Mouse (Mus musculus): ENCODE data around the gene Lrrc25.
A peak's percentile ranks its signal among the peaks of the same experiment; 100 is the strongest.

Gene Lrrc25

DNA sequence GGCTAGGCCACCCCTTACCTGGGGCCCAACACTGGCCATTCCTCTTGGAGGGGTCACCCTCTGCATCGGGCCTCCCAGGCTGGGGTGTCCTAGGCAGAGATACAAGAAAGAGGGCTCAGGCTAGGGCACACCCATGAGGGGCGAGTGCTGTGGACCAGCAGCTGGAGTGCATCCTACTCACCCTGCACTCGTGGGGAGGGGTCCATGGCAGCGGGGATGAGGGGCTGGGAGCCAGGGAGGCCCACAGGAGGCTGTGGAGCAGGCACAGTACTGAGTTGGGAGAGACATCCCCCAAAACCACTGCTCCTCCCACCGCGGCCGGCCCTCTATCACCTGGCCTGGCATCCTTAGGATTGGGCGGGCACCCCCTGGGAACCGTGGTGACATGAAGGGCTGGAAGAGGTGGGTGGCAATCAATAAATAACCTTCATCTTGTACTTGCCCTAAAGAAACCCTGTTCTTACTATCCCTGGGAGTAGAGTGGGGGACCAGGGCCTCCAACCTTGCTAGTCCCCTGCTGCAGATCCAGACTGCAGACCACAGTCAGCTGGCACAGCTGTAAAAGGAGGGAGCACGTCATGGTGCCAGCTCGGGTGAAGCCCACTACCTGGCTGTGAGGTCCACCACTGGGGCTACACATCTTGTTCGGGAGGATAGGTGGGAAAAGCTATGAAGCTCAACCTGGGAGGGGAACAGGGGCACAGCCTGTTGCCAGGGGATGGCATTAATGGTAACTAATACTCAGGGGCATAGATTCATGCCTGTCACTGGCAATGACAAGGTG, 16.3 kb upstream of the Lrrc25 start:
- DNase-seq (ENCODE audit: low read depth), result no peak

DNA sequence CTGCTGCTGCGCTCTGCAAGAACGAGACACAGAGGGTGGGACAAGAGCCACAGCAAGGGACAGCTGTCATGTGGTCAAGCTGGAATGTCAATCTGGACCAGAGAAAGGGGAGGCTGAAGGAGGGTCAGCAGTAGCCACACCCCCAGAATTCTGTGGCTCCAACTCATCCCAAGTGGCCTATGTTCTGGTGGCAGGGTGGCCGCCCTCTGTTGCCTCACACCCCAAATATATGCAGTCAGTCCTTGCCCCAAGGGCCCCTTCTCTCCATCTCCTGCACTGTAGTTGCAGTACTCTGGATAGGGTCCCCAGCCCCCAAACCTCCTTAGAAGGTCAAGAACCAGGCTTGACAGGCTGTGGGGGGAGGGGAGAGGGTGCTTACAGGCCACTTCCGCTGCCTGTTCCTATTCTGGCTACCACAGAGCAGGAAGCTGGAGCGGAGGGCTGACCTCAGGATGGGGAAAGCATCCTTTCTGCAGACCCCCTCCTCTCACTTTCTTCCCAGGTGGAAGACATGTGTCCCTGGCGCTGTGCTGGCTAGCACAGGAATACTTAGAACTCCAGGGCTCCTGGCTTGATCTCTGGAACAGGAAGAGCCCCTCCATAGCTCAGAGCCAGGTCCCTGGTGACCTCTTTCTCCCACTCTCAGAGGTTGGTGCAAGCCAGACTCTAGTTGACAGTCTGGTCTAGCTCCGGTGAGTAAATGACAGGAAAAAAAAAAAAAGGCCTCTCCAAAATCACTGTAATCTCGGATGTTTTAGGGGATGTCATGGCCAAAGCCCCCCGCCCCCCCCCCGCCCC, 15.3 kb upstream of the Lrrc25 start:
- DNase-seq (ENCODE audit: low read depth), result no peak

DNA sequence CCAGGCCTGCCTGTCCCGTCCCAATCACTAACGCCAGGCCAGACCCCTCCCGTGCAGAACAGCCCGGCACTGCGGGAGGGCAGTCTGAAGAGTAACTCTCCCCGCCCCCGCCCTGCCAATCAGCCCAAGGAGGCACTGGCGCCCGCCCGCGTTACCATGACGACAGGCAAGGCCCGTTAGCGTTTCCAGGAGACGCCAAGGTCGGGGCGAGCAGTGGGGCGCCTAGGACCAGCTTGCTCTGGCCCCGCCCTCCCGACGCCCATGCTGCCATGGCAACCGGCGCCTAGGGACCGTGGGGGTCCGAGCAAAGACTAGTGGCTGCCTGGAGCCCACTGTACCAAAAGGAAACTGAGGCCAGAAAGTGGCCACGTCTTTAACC, 14.7 kb upstream of the Lrrc25 start:
- DNase-seq (ENCODE audit: low read depth), result no peak

DNA sequence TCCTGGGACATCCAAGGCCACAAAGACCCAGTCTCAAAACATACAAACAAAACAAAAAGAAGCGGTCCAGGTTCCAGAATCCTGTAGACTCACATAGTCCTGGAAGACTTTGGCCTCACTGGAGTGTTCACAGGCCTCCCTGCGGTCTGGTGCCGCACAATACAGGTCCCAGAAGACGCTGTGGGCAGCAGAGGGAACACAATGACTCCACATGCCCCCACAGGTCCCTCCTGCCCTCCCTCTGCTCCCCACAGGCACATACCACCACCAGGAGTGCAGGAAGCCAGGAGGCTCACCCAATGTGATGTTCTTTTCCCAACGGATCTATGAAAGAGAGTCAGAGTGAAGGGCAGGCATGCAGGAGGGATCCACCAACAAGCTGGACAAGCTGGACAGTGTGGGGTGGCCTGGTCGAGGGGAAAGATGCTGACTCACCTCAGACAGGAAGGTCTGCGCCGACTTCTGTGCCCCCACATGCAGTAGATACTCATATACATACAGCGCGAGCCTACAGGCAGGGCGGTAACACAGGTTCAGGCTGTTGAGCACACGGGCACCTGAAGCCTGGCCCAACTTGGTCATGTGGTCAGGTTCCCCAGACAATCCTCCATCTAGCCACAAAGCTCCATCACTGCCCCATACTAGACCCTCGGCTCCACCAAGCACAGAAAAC, 13.7 kb upstream of the Lrrc25 start:
- DNase-seq (ENCODE audit: low read depth), result no peak

DNA sequence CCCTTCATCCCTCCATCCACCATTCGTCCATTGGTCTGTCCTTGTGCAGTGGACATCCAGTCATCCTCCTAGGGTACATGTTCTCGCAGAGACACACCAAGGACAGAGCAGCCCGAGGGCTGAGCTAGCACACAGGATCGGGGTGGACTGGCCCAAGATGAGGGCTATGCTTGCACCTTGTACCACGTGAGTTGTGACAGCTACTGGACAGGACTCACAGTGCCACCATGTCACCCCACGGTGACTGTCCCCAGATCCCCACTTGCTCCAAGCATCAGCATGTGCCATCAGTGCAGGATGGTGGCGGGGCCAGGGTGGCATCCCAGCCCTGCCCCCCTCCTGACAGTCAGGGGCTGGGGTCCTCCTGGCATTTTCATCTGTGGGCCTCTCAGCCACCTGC, 11.4 kb upstream of the Lrrc25 start:
- DNase-seq (ENCODE audit: low read depth), result no peak

DNA sequence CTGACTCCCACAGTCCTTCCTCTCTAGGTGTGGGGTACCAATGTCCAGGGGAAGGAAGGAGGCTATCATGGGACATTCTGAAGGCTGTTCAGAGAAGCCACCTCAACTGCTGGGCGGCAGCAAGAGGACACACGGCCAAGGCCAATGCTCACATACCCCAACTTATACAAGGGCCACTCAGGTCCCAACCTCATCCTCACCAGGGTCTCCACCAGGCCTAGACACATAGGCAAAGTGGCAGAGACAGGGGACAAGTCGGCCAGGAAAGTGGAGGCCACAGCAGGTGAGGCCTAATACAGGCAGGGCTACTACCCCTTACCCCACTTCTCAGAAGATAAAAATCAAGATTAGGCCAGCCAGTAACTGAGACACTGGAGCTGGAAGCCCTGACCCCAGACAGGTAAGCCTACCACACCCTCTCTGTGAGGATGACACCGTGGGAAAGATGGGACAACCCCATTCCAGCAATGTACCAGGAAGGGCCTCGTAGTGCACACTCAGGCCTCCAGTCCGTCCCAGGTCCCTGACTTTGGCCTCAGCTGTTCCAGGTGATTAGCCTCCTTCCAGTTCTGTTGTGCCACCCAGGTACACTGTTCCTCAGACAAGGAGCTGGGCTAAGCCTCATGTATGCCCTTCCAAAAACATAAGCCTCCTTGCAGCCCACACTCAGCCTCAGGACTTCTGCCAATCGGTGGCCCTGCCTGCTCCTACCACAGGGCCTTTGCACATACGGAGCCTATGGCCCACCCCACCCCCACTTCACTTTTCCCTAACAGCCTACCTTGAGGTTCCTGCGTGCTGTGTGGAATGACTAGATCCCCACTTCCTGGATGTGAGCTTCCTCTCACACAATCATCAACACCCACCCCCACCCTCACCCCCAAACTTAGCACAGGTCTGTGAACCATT, 9.8 kb upstream of the Lrrc25 start:
- DNase-seq (ENCODE audit: low read depth), result no peak

DNA sequence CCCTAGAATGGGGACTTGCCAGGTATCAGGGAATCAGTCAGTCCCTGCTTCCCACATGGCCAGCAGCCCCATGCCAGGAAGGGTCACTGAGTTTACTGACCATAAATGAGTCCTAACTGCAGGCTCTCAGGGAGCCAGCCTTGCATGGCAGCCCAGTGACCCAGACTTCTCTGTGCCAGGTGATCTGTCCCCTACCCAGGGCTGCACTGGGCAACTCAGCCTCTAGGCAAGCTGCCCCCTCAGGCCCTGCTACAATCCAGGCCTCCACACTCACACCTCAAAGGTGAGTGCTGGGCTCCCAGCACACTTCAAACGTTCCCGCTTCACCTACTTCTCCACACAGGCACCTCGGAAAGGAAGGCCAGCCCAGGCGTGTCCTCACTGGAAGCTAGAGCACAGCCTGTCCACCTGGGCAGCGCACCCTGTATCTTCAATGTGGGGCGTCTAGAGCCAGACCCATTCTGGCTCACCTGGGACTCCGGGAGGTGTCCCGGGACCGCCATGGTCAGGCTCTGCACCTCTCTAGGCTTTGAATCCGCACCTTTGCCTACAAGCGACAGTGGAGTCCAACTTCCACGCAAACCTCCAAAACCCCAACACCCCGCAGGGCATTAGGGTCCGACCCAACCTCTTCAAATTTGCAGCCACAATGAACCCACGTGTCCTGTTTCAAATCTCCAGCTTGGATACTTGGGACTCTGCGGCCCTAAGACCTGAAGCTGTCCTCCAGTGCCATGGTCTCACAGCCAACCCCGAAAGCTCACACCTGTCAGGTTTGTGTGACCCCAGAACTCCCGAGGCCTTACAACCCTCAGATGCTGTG, 9.0 kb upstream of the Lrrc25 start:
- no peak for DNase-seq (ENCODE audit: low read depth)

DNA sequence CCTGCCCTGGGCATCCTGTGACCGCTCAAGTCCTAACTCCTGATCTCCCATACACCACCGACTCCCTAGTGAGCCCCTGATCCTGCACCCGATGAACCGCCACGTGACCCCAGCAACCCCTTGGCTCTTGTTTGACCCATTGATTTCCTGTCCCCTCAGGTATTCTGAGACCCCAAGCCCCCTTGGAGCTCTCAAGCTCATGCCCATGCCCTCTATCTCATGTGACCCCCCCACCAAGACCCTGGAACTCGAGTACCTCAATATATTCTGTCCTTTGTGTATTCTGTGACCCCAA, 8.4 kb upstream of the Lrrc25 start:
- no peak for DNase-seq (ENCODE audit: low read depth)

DNA sequence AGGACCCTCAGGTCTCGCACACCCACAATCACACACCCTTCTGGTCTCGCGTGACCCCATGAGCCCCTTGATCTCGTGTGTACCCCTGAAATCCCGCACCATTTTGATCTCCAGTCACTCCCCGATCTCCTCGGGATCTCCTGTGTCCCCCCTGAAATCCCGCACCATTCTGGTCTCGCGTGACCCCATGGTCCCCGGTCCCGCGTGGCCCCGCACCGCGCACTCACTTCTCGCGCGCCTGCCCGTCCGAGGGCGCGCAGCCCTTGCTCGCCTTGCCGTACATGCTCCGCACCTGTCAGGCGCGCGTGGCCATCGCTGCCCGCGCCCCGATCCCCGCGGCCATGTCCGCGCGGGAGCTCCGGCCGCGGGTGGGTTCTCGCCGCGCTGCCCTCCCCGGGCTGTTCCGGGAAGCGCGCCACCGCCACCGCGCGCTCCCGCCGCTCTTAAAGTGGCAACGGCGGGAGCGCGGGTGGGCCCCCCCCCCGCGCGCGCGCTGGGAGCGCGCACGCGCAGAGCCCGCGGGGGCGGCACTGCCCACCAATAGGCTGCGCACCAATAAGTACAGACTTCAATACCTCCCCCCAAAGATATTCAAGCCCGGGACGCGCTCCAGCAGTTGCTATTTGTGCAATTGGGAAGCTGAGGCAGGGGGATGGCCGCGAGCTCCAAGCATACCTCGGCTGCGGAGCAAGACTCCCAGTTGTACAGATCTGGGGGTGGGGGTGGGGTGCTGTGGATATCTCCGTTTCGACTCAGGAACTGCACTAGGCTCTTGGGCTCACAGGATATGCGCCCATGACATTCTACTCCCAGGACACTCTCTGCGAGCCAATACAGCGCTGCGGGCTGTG, 7.8 kb upstream of the Lrrc25 start:
- no peak for DNase-seq (ENCODE audit: low read depth)

DNA sequence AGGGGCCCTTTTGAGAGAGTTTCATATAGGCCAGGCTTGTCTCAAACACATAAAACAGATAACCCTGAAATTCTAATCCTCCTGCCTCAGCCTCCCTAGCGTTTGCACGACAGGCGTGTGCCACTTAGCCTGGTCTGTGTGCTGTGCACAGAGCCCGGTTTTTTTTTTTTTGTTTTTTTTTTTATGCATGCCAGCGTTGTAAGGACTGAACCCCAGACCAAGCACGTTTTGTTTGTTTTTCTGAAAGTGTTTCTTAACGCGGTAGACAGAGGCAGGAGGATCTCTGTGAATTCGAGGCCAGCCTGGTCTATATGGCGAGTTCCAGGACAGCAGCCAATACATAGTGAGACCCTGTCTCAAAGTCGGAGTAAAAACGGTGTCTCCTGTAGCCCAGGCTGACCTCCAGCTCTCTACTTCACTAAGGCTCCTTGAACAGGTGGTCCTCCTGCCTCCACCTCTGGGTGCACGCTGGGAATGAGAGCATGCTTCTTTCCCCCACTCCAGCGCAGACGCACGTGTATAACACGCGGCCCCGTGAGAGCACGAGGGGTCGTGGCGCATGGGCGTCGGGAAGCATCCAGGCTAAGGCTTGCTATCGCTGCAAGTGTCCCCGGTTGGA, 7.1 kb upstream of the Lrrc25 start, which contains the start of gene Ssbp4:
Gene Ssbp4 (minus strand): TSS at position 124 of the 619 bp plus-strand sequence.
- DNase-seq (ENCODE audit: low read depth), result no peak

DNA sequence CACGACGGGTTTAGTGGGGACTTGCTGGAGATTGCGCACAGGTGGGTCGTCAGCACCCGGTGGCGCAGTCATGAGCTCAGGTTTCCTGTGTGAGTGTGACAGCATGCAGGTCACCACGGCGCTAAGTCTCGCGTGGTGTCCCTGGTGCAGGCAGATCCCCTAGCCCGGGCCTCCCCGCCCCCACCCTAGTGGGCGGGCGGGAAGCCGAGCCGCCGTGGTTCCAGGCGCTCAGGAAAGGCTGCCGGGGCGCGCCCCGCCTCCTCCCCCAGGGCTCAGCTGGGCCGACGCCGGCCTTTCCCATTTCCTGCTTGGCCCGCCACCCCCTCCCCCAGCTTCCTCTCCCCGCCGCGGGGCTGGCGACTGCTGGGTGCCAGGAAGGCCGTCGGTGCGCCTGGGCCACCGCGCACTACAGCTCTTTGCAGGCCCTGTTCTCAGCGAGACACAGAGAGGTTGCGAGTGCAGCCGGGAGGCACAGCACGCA, 6.5 kb upstream of the Lrrc25 start:
- peak; percentile 56 for DNase-seq (ENCODE audit: low read depth)

DNA sequence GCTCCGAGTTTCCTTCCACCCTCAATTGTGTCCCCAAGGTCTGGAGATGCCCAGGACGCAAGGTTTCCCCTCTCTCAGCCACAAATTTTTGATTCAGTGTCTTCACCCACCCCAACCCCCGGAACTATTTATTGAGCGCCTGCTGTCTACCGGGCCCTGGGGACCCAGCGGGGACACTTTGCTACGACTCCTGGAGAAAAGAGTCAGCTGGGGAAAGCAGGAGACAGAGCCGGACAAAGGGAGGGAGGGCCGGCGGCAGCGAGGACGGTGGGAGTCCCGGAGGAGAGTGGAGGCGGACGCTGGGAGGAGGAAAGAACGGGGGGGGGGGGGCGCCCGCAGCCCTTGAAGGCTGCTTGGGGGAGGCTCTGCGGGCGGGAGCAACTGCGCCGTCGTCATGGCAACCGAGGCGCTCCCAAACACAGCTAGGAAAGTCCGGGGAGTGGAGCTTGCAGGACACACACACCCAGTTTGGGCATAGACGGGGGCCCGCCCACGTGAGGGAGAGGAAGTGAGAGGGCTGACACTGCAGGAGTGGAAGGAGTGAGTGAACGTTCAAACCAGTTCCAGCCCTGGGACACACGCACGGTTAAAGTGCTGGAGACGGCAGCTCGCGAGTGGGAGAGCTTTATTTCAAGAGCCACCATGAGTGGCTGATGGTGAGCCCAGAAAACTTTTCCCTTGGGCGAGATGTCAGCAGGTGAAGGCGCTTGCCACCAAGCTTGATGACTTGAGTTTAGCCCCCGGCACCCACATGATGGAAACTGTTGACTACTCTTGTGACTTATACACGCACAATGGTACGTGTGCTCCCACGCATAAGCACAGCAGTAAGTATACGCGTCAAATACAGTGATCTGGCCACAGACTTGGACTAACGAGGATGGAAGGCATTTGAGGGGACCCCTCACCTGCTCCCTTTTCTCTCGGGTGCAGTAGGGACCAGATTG, 5.8 kb upstream of the Lrrc25 start:
- peak; percentile 87 for DNase-seq (ENCODE audit: low read depth)

DNA sequence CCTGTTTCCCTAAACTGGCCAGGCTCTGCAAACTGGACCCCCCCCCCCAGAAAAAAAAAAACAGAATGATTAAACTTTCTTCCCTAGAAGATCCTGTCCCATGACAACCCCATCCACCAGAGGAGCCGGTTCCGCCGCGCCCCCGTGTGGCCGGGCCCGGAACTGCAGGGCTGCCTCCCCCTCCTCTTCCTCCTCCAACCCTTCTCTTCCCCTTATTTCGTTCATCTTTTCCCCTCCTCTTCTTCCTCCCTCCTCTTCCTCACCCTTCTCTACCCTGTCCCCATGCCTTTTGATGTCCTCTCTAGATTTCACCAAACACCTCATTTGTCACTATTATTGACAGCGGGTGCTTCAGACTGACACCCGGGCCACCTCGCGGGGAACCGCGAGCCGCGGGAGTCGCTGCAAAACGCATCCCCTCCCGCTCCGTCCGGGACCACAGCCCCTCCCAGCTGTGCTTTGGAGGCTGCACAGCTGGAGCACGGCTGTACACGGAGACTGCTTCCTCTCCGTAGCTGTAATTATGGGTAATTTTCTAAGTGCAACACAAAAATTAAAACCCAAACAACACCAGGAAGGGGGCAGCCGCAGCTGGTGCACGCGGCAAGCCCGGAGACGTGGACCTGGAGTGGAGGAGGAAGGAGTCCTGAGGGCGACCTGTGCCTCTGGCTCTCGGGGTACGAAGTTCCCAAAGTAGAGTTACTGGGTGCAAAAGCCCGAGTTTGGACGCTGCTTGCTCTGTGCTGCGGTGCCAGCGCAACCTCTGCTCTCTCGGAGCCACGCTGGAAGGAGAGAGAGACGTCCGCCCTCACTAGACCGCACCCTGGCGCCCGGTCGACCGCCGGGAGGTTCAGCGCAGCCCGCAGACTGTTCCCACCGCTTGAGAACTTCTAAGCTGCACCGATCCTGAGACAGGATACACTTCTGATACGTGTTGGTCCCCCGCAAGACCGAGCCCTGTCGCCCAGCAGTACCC, 4.9 kb upstream of the Lrrc25 start:
- peak; percentile 47 for DNase-seq (ENCODE audit: low read depth)

DNA sequence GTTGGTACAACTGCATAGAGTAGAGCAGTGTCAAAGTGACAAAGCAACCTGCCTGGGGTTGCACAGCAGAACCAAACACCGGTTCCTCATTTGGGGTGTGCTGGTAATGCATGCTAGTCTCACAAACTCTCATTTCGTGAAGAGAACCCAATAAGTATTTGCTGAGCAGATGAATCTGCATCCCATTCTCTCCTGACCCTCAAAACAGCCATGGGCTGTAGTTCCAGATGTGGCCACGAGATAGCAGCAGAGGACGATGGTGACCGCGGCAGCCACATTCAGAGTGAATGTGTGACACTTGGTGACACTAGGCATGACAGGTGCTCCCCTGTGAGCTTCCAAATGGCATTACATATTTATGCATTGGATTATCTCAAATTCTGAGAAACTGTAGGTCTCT, 4.1 kb upstream of the Lrrc25 start:
- peak; percentile 44 for DNase-seq (ENCODE audit: low read depth)

DNA sequence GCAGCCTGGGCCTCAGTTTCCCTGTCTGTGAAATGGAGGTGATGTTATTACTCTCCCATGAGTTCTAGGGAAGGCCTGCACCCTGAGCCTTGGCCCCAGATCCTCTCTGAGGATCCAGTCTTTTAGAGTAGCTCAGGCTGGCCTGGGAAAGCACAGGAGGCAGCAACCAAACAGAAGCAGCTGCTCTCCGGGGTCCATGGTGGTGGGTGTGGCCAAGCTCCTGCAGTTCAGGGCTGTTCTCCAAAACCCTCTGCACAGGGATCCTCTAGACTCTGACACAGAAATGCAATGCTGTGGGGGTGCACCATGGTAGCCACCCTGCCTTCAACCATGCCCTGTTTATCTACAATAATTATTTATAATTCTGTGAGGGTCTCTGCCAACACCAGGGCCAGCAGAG, 2.2 kb upstream of the Lrrc25 start:
- DNase-seq (ENCODE audit: low read depth), result no peak

DNA sequence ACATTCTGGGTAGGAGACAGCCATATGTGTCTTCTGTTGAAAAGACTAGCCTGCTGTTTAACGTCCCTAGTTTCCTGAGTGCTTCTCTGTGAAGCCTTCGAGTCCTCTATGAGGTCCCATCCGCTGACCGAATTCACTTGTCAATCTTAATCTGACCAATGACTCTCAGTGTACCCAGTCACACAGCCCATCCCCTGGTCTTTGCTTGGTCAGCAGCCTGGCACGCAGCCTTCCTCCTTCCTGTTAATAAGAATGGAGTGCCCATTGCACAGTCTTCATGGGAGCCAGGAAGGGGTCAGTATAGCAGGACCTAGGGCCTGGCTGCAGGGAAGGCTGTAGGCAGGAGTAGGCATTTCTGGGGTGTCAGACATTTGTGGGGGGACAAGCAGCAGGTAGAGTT, 1.5 kb upstream of the Lrrc25 start:
- no peak for DNase-seq (ENCODE audit: low read depth)

DNA sequence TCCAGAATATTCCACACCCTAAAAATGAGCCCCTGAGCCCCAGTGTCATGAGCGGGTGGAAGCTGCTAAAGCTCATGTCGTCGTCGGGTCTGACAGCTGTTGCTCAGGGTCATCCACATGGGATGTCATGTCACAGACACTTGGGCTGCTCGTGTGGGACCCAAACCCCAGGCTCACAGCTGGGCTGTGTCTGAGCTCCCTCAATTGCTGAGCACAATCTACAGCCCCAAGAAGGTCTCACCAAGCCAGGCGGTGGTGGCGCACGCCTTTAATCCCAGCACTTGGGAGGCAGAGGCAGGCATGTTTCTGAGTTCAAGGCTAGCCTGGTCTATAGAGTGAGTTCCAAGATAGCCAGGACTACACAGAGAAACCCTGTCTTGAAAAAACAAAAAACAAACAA, 674 bp upstream of the Lrrc25 start:
- DNase-seq (ENCODE audit: low read depth), result no peak

All from fibroblast of lung, adult 2 months (primary cell).